Mouse (Mus musculus): Measurements from ENCODE around the gene Olfr1097. TPM values are rescaled to one million over a fixed set of nuclear protein-coding genes. Genes with fewer than 3 reads are reported as not detected.

Gene Olfr1097
- polyA plus RNA-seq (2016; fragmentation: Nextera tagmentation; extraction: Ambion mirVana) = not detected in 2 replicates

DNA sequence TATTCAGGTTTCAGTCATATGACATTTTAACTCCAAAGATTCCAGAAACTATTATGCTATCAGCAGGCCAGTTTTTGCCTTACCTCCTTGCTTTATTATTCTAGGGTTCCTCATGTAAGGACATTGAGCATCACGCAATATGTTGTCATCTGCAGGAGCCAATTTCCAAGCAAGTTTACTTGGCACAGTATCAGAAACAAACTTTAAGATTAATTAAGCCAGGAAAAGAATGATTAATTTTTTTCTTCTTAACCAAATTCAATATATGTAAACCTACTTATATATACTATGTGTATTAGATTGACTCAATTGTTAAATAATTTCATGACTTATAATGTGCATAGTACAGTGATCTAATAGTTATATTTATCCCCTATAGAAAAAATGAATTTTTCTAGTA is at the start of gene Olfr1097:
TSS of gene Olfr1097 (minus strand) at position 101 of the 400 bp plus-strand sequence.
- 80% methylated on average over 1 of the region's 1 CpGs for WGBS (ENCODE audit: insufficient replicate concordance)
- no peak for ATAC-seq
- Histone ChIP-seq H3K9ac (no peak within 1 kb of the TSS), H3K4me2 (no peak within 1 kb of the TSS), H3K36me3 (no peaks in the 10 kb centered on the region), H3K27ac (no peak within 1 kb of the TSS), H3K27me3 (replicated peaks) (no peaks in the 10 kb centered on the region), H3K4me3 (no peak within 1 kb of the TSS), H3K4me1 (no peaks in the 10 kb centered on the region), H3K9me3 (replicated peaks) (no peaks in the 10 kb centered on the region)

DNA sequence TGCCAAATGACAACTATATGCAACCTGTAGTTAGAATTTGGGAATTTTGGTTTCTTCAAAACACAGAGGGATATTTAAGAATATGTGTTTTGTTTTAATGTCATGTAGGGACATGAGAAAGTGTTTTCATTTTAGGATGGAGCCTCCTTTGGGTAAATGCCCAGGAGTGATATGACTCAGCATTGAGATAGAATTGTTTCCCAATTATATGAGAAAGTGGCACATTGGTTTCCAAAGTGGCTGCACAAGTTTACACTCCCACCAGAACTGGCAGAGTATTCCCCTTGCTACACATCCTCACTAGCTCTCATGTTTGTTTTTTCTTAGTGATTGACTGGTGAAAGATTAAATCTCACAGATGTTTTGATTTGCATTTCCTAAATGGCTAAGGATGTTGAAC is 34.5 kb upstream of the Olfr1097 start:
- Histone ChIP-seq H3K9ac (no peak overlapping the region), H3K27me3 (replicated peaks) (no peaks in the 10 kb centered on the region), H3K36me3 (no peaks in the 10 kb centered on the region), H3K4me2 (no peak overlapping the region), H3K9me3 (replicated peaks) (no peaks in the 10 kb centered on the region), H3K27ac (no peak overlapping the region), H3K4me1 (no peaks in the 10 kb centered on the region), H3K4me3 (no peak overlapping the region)
- no peak for ATAC-seq

- ATAC-seq = no peak
- no peak within 1 kb of the TSS for H3K27ac ChIP-seq
- no peaks in the 10 kb centered on the region for H3K4me1 ChIP-seq
- no peak within 1 kb of the TSS for H3K4me2 ChIP-seq
- no peaks in the 10 kb centered on the region for H3K36me3 ChIP-seq
- no peaks in the 10 kb centered on the region for H3K27me3 ChIP-seq (replicated peaks)
- no peak within 1 kb of the TSS for H3K4me3 ChIP-seq
- WGBS (ENCODE audit: insufficient replicate concordance) = 78% methylated on average over 1 of the region's 1 CpGs
- H3K9ac ChIP-seq = no peak within 1 kb of the TSS
- H3K9me3 ChIP-seq (replicated peaks) = no peaks in the 10 kb centered on the region
Measured at GRCm38 (mm10) chr2:86924445-86924844, 32.4 kb upstream of the Olfr1097 start, which contains the start of gene Olfr1098. TSS of gene Olfr1098 (minus strand) at chr2:86924545.

- Histone ChIP-seq H3K36me3 (no peaks in the 10 kb centered on the region), H3K9me3 (replicated peaks) (no peaks in the 10 kb centered on the region), H3K4me1 (no peaks in the 10 kb centered on the region), H3K27ac (no peak overlapping the region), H3K9ac (no peak overlapping the region), H3K4me3 (no peak overlapping the region), H3K4me2 (no peak overlapping the region), H3K27me3 (replicated peaks) (no peaks in the 10 kb centered on the region)
- no peak for ATAC-seq
- WGBS (ENCODE audit: insufficient replicate concordance) = 63% methylated on average over 2 of the region's 2 CpGs
Measured at GRCm38 (mm10) chr2:86905647-86906046, 13.6 kb upstream of the Olfr1097 start.

DNA sequence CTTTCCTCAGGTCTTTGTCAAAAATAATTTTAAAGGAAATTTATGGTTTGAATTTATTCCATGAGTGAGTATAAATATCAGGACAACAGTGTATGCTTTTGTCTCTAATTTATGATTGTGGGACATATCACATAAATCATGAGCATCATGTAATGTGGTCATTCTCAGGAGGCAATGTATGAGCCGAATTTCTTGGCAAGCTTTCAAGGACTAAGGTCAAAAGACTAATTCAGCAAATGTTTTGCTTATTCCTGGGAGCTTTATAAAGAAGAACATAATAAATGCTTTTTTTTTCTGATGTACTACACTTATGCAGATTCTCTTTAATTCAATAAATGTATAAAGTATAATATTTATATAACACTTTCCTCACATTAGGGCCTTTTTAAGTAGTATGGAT is 17.3 kb downstream of the Olfr1097 start, which contains the start of gene Gm13723:
TSS of gene Gm13723 (minus strand) at position 101 of the 400 bp plus-strand sequence.
- Histone ChIP-seq H3K9me3 (replicated peaks) (no peaks in the 10 kb centered on the region), H3K36me3 (no peaks in the 10 kb centered on the region), H3K4me2 (no peak within 1 kb of the TSS), H3K4me3 (no peak within 1 kb of the TSS), H3K9ac (no peak within 1 kb of the TSS), H3K27me3 (replicated peaks) (no peaks in the 10 kb centered on the region), H3K27ac (no peak within 1 kb of the TSS), H3K4me1 (no peaks in the 10 kb centered on the region)
- 39% methylated on average over 1 of the region's 1 CpGs for WGBS (ENCODE audit: insufficient replicate concordance)
- no peak for ATAC-seq

DNA sequence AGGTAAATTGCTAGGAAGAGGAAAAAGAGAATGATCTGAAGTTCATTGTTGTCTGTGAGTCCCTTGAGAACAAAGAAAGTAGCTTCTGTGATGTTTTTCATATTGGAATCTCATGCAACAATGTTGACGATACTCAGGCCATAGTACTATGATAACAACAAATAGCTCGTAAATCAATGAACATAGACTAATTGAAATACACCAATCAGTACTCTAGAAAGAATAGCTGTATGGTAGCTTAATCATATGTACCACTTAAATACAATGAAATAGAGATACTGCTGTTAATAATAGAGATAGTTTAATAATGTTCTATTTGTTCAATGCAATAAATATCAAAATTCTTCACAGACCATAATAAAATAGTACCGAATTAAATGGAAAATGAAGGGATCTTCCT is 40.4 kb downstream of the Olfr1097 start, which contains the start of gene Olfr1095:
TSS of gene Olfr1095 (minus strand) at position 101 of the 400 bp plus-strand sequence.
- H3K9me3 ChIP-seq (replicated peaks) = no peaks in the 10 kb centered on the region
- WGBS (ENCODE audit: insufficient replicate concordance) = 75% methylated on average over 3 of the region's 3 CpGs
- no peaks in the 10 kb centered on the region for H3K27me3 ChIP-seq (replicated peaks)
- H3K9ac ChIP-seq = no peak within 1 kb of the TSS
- H3K4me1 ChIP-seq = no peaks in the 10 kb centered on the region
- no peak within 1 kb of the TSS for H3K27ac ChIP-seq
- no peak within 1 kb of the TSS for H3K4me2 ChIP-seq
- no peak within 1 kb of the TSS for H3K4me3 ChIP-seq
- no peaks in the 10 kb centered on the region for H3K36me3 ChIP-seq
- ATAC-seq = no peak

Other genes starting within 250 kb of the Olfr1097 start
- not detected in 2 replicates for gene Olfr1085, start 230.2 kb downstream of the Olfr1097 start, polyA plus RNA-seq (2016; fragmentation: Nextera tagmentation; extraction: Ambion mirVana)
- not detected in 2 replicates for gene Olfr1086, start 212.1 kb downstream of the Olfr1097 start, polyA plus RNA-seq (2016; fragmentation: Nextera tagmentation; extraction: Ambion mirVana)
- gene Olfr1087, start 193.8 kb downstream of the Olfr1097 start, polyA plus RNA-seq (2016; fragmentation: Nextera tagmentation; extraction: Ambion mirVana) = not detected in 2 replicates
- gene Olfr1089, start 158.5 kb downstream of the Olfr1097 start, polyA plus RNA-seq (2016; fragmentation: Nextera tagmentation; extraction: Ambion mirVana) = not detected in 2 replicates
- not detected in 2 replicates for gene Olfr1090, start 133.2 kb downstream of the Olfr1097 start, polyA plus RNA-seq (2016; fragmentation: Nextera tagmentation; extraction: Ambion mirVana)
- not detected in 2 replicates for gene Olfr1093, start 109.7 kb downstream of the Olfr1097 start, polyA plus RNA-seq (2016; fragmentation: Nextera tagmentation; extraction: Ambion mirVana)
- gene Olfr141, start 82.2 kb downstream of the Olfr1097 start, polyA plus RNA-seq (2016; fragmentation: Nextera tagmentation; extraction: Ambion mirVana) = not detected in 2 replicates
- gene Olfr1094, start 67.6 kb downstream of the Olfr1097 start, polyA plus RNA-seq (2016; fragmentation: Nextera tagmentation; extraction: Ambion mirVana) = not detected in 2 replicates
- gene Olfr1095, start 40.5 kb downstream of the Olfr1097 start, polyA plus RNA-seq (2016; fragmentation: Nextera tagmentation; extraction: Ambion mirVana) = not detected in 2 replicates
- not detected in 2 replicates for gene Gm13723, start 17.4 kb downstream of the Olfr1097 start, polyA plus RNA-seq (2016; fragmentation: Nextera tagmentation; extraction: Ambion mirVana)
- not detected in 2 replicates for gene Olfr1098, start 32.3 kb upstream of the Olfr1097 start, polyA plus RNA-seq (2016; fragmentation: Nextera tagmentation; extraction: Ambion mirVana)
- gene Olfr1099, start 68.5 kb upstream of the Olfr1097 start, polyA plus RNA-seq (2016; fragmentation: Nextera tagmentation; extraction: Ambion mirVana) = not detected in 2 replicates
- not detected in 2 replicates for gene Olfr1100, start 87.7 kb upstream of the Olfr1097 start, polyA plus RNA-seq (2016; fragmentation: Nextera tagmentation; extraction: Ambion mirVana)
- not detected in 2 replicates for gene Olfr1101, start 99.0 kb upstream of the Olfr1097 start, polyA plus RNA-seq (2016; fragmentation: Nextera tagmentation; extraction: Ambion mirVana)
- gene Olfr1102, start 106.2 kb upstream of the Olfr1097 start, polyA plus RNA-seq (2016; fragmentation: Nextera tagmentation; extraction: Ambion mirVana) = not detected in 2 replicates
- not detected in 2 replicates for gene Olfr1104, start 134.9 kb upstream of the Olfr1097 start, polyA plus RNA-seq (2016; fragmentation: Nextera tagmentation; extraction: Ambion mirVana)
- not detected in 2 replicates for gene Olfr1105, start 144.3 kb upstream of the Olfr1097 start, polyA plus RNA-seq (2016; fragmentation: Nextera tagmentation; extraction: Ambion mirVana)
- not detected in 2 replicates for gene Olfr1106, start 160.1 kb upstream of the Olfr1097 start, polyA plus RNA-seq (2016; fragmentation: Nextera tagmentation; extraction: Ambion mirVana)
- gene Olfr1107, start 183.6 kb upstream of the Olfr1097 start, polyA plus RNA-seq (2016; fragmentation: Nextera tagmentation; extraction: Ambion mirVana) = not detected in 2 replicates
- gene Olfr1109, start 203.8 kb upstream of the Olfr1097 start, polyA plus RNA-seq (2016; fragmentation: Nextera tagmentation; extraction: Ambion mirVana) = not detected in 2 replicates
- gene Olfr259, start 222.4 kb upstream of the Olfr1097 start, polyA plus RNA-seq (2016; fragmentation: Nextera tagmentation; extraction: Ambion mirVana) = not detected in 2 replicates
- not detected in 2 replicates for gene Olfr1110, start 248.1 kb upstream of the Olfr1097 start, polyA plus RNA-seq (2016; fragmentation: Nextera tagmentation; extraction: Ambion mirVana)